Mouse (Mus musculus) liver, embryonic 13.5 days (tissue): ENCODE data around the gene Tecr. TPM values are rescaled to one million over a fixed set of nuclear protein-coding genes. Genes with fewer than 3 reads are reported as not detected.

Experiments
- ATAC-seq: fragments of 200-750 bp; cut with Nextera tagmentation; 2 replicates; pipeline ENCODE4 v1.8.0; 2017; ENCODE audit warnings: low read depth, mild to moderate bottlenecking, moderate number of reproducible peaks, moderate library complexity
- DNase-seq: peaks from one replicate; pipeline ENCODE4 v3.0.0; 2022
- H3K27ac ChIP-seq: fragments of 300-500 bp; sonication (generic); 2 replicates; pipeline ENCODE4 v1.5.1; 2015; ENCODE audit warnings: moderate library complexity, mild to moderate bottlenecking, inconsistent platforms
- H3K27me3 ChIP-seq: fragments of 300-500 bp; sonication (generic); 2 replicates; pipeline ENCODE4 v1.6.1; 2015; ENCODE audit warnings: mild to moderate bottlenecking, inconsistent platforms
- H3K36me3 ChIP-seq: fragments of 300-500 bp; sonication (generic); 2 replicates; pipeline ENCODE4 v1.6.1; 2015; ENCODE audit warnings: mild to moderate bottlenecking, inconsistent platforms
- H3K4me1 ChIP-seq: fragments of 300-500 bp; sonication (generic); replicated peaks from 2 replicates; pipeline ENCODE4 v1.6.1; 2015; ENCODE audit warnings: inconsistent platforms
- H3K4me2 ChIP-seq: fragments of 300-500 bp; sonication (generic); 2 replicates; pipeline ENCODE4 v1.6.1; 2015; ENCODE audit warnings: inconsistent platforms, mild to moderate bottlenecking, moderate library complexity
- H3K4me3 ChIP-seq: fragments of 300-500 bp; sonication (generic); replicated peaks from 2 replicates; pipeline ENCODE4 v1.5.1; 2015; ENCODE audit warnings: mild to moderate bottlenecking, inconsistent platforms
- H3K9ac ChIP-seq: fragments of 300-500 bp; sonication (generic); 2 replicates; pipeline ENCODE4 v1.6.1; 2015; ENCODE audit warnings: mild to moderate bottlenecking, inconsistent platforms
- H3K9me3 ChIP-seq: fragments of 300-500 bp; sonication (generic); replicated peaks from 2 replicates; pipeline ENCODE4 v1.6.1; 2016; ENCODE audit warnings: inconsistent platforms
- WGBS: fragments of 180-500 bp; shearing (Covaris S2); methylation state at CpG from one replicate; pipeline ENCODE4 v1.1.7; 2015; ENCODE audit not compliant: insufficient replicate concordance; 5-methylcytosine and 5-hydroxymethylcytosine counted together
- polyA plus RNA-seq: library from polyadenylated mRNA; unstranded; fragments of >200 nt; fragmentation: Nextera tagmentation; extraction: Ambion mirVana; gene quantifications from 2 replicates; pipeline ENCODE4 v1.2.1, GENCODE M21; 2015

The Tecr gene
- polyA plus RNA-seq, 1 experiment from 2014 or later, result 334 TPM

- peaks cover 22% of the 10 kb centered on the region for H3K36me3 ChIP-seq
- H3K4me3 ChIP-seq, result peak overlapping the region; percentile 80
- peak overlapping the region; percentile 95 for H3K27ac ChIP-seq
- peaks cover 79% of the 10 kb centered on the region for H3K4me1 ChIP-seq
- WGBS, result under 1% methylated on average over 43 of the region's 43 CpGs
- peak; percentile 98 for ATAC-seq
- DNase-seq, result peak; percentile 95
- no peaks in the 10 kb centered on the region for H3K27me3 ChIP-seq
- peak overlapping the region; percentile 92 for H3K4me2 ChIP-seq
- no peaks in the 10 kb centered on the region for H3K9me3 ChIP-seq
- H3K9ac ChIP-seq, result peak overlapping the region; percentile 93
Measured at GRCm38 (mm10) chr8:83594167-83595049, 13.4 kb downstream of the Tecr start.

- ATAC-seq, result peak; percentile 2; the same call in 1 of the 2 replicates
- 5% methylated on average over 22 of the region's 22 CpGs for WGBS
- peak overlapping the region; percentile 80 for H3K4me3 ChIP-seq
Measured at GRCm38 (mm10) chr8:83593325-83594166, 14.2 kb downstream of the Tecr start.

GRCm38 (mm10) chr8:83592682-83593081 is 15.1 kb downstream of the Tecr start:
- WGBS, result 80% methylated on average over 3 of the region's 3 CpGs
- Histone ChIP-seq H3K9me3 (no peaks in the 10 kb centered on the region), H3K27ac (peak overlapping the region; percentile 32; the same call in 1 of the 2 replicates), H3K4me2 (peak overlapping the region; percentile 92), H3K4me1 (peaks cover 74% of the 10 kb centered on the region), H3K27me3 (no peaks in the 10 kb centered on the region), H3K36me3 (peaks cover 37% of the 10 kb centered on the region), H3K9ac (peak overlapping the region; percentile 93), H3K4me3 (peak overlapping the region; percentile 80)
- DNase-seq (no peak), ATAC-seq (no peak)

More at GRCm38 (mm10) chr8:83593325-83594166, 14.2 kb downstream of the Tecr start:
- Histone ChIP-seq H3K9me3 (no peaks in the 10 kb centered on the region), H3K4me1 (peaks cover 76% of the 10 kb centered on the region), H3K27me3 (no peaks in the 10 kb centered on the region), H3K4me2 (peak overlapping the region; percentile 92), H3K27ac (peak overlapping the region; percentile 81), H3K9ac (peak overlapping the region; percentile 93), H3K36me3 (peaks cover 30% of the 10 kb centered on the region)
- DNase-seq, result no peak

- Histone ChIP-seq H3K9ac (no peak overlapping the region), H3K27me3 (no peaks in the 10 kb centered on the region), H3K9me3 (no peaks in the 10 kb centered on the region), H3K36me3 (peaks cover 49% of the 10 kb centered on the region), H3K4me1 (peaks cover 77% of the 10 kb centered on the region), H3K4me2 (no peak overlapping the region), H3K27ac (no peak overlapping the region), H3K4me3 (no peak overlapping the region)
- DNase-seq (no peak), ATAC-seq (no peak)
- WGBS, result 84% methylated on average over 7 of the region's 7 CpGs
Measured at GRCm38 (mm10) chr8:83590488-83591023, 17.2 kb downstream of the Tecr start.

GRCm38 (mm10) chr8:83588886-83589285 is 18.9 kb downstream of the Tecr start:
- no peak for ATAC-seq
- DNase-seq, result no peak
- H3K4me2 ChIP-seq, result no peak overlapping the region
- no peak overlapping the region for H3K9ac ChIP-seq
- no peak overlapping the region for H3K27ac ChIP-seq
- H3K9me3 ChIP-seq, result no peaks in the 10 kb centered on the region
- WGBS, result 77% methylated on average over 5 of the region's 5 CpGs
- no peak overlapping the region for H3K4me3 ChIP-seq
- H3K4me1 ChIP-seq, result peaks cover 76% of the 10 kb centered on the region
- peaks cover 59% of the 10 kb centered on the region for H3K36me3 ChIP-seq
- H3K27me3 ChIP-seq, result no peaks in the 10 kb centered on the region

GRCm38 (mm10) chr8:83587644-83588043 is 20.1 kb downstream of the Tecr start:
- DNase-seq, result no peak
- Histone ChIP-seq H3K4me1 (peaks cover 67% of the 10 kb centered on the region), H3K9me3 (no peaks in the 10 kb centered on the region), H3K4me3 (no peak overlapping the region), H3K27ac (no peak overlapping the region), H3K27me3 (no peaks in the 10 kb centered on the region), H3K36me3 (peaks cover 64% of the 10 kb centered on the region), H3K9ac (no peak overlapping the region), H3K4me2 (no peak overlapping the region)
- 83% methylated on average over 6 of the region's 6 CpGs for WGBS
- no peak for ATAC-seq

GRCm38 (mm10) chr8:83585333-83585732 is 22.4 kb downstream of the Tecr start:
- Histone ChIP-seq H3K4me3 (no peak overlapping the region), H3K9ac (no peak overlapping the region), H3K36me3 (peaks cover 51% of the 10 kb centered on the region), H3K27ac (no peak overlapping the region; the same call in 1 of the 2 replicates), H3K27me3 (no peaks in the 10 kb centered on the region), H3K4me1 (peaks cover 55% of the 10 kb centered on the region), H3K9me3 (no peaks in the 10 kb centered on the region), H3K4me2 (no peak overlapping the region)
- DNase-seq (no peak), ATAC-seq (peak; percentile 29; the same call in 1 of the 2 replicates)
- WGBS, result 70% methylated on average over 3 of the region's 3 CpGs

- 73% methylated on average over 1 of the region's 1 CpGs for WGBS
- Histone ChIP-seq H3K27ac (no peak overlapping the region), H3K9ac (no peak overlapping the region), H3K36me3 (peaks cover 46% of the 10 kb centered on the region), H3K4me1 (peaks cover 53% of the 10 kb centered on the region), H3K4me2 (no peak overlapping the region), H3K4me3 (no peak overlapping the region), H3K27me3 (no peaks in the 10 kb centered on the region), H3K9me3 (no peaks in the 10 kb centered on the region)
- no peak for ATAC-seq
- DNase-seq, result no peak
Measured at GRCm38 (mm10) chr8:83584771-83585170, 23.0 kb downstream of the Tecr start.

GRCm38 (mm10) chr8:83583236-83583635 is 24.5 kb downstream of the Tecr start:
- Histone ChIP-seq H3K4me3 (no peak overlapping the region), H3K36me3 (peaks cover 37% of the 10 kb centered on the region), H3K27ac (no peak overlapping the region), H3K4me2 (no peak overlapping the region), H3K9ac (no peak overlapping the region), H3K9me3 (no peaks in the 10 kb centered on the region), H3K4me1 (peaks cover 55% of the 10 kb centered on the region), H3K27me3 (no peaks in the 10 kb centered on the region)
- ATAC-seq (no peak), DNase-seq (no peak)
- 85% methylated on average over 15 of the region's 15 CpGs for WGBS

- H3K4me3 ChIP-seq, result no peak overlapping the region
- H3K9ac ChIP-seq, result no peak overlapping the region
- H3K27ac ChIP-seq, result no peak overlapping the region
- H3K4me1 ChIP-seq, result peaks cover 55% of the 10 kb centered on the region
- H3K4me2 ChIP-seq, result no peak overlapping the region
- no peak for DNase-seq
- ATAC-seq, result no peak
- no peaks in the 10 kb centered on the region for H3K9me3 ChIP-seq
- H3K36me3 ChIP-seq, result peaks cover 29% of the 10 kb centered on the region
- WGBS, result 75% methylated on average over 8 of the region's 8 CpGs
- H3K27me3 ChIP-seq, result no peaks in the 10 kb centered on the region
Measured at GRCm38 (mm10) chr8:83582226-83582625, 25.5 kb downstream of the Tecr start.

GRCm38 (mm10) chr8:83580826-83581225 is 26.9 kb downstream of the Tecr start:
- Histone ChIP-seq H3K4me3 (no peak overlapping the region), H3K36me3 (peaks cover 21% of the 10 kb centered on the region), H3K4me2 (no peak overlapping the region), H3K9ac (no peak overlapping the region), H3K27ac (0 out of 2 replicates have a peak overlapping the region, but pooled peaks have one; percentile 8), H3K4me1 (peaks cover 54% of the 10 kb centered on the region), H3K9me3 (no peaks in the 10 kb centered on the region), H3K27me3 (no peaks in the 10 kb centered on the region)
- no peak for DNase-seq
- WGBS, result 75% methylated on average over 8 of the region's 8 CpGs
- no peak for ATAC-seq
